Mouse (Mus musculus): Measurements from ENCODE around the gene Pdia3.
"Not testable (repeated sequence)": the region's sequence is repeated elsewhere in the genome, so short reads cannot be mapped to it uniquely, and the experiment has no call there.

Pdia3 gene

DNA sequence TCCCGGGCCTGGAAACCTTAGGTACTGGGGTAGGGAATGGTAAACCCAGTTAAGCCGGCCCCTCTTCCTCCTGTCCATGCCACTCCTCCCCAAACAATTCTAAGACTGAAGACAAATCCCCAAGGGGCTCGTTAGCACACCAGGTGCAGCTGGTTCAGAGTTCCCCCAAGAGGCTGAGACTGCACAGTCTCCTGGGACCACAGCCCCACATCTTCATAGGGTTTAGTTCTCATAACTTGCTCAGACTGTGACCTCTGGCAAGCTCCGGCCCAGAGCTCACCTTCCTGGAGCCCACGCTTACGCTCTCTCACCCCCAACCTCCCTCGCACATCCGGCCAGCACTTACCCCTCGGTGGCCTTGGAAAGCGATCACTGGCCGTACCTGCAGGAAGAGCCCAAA, 28.2 kb downstream of the Pdia3 start:
- no peak for ATAC-seq (ENCODE audit: insufficient number of reproducible peaks, low FRiP score, low TSS enrichment)

DNA sequence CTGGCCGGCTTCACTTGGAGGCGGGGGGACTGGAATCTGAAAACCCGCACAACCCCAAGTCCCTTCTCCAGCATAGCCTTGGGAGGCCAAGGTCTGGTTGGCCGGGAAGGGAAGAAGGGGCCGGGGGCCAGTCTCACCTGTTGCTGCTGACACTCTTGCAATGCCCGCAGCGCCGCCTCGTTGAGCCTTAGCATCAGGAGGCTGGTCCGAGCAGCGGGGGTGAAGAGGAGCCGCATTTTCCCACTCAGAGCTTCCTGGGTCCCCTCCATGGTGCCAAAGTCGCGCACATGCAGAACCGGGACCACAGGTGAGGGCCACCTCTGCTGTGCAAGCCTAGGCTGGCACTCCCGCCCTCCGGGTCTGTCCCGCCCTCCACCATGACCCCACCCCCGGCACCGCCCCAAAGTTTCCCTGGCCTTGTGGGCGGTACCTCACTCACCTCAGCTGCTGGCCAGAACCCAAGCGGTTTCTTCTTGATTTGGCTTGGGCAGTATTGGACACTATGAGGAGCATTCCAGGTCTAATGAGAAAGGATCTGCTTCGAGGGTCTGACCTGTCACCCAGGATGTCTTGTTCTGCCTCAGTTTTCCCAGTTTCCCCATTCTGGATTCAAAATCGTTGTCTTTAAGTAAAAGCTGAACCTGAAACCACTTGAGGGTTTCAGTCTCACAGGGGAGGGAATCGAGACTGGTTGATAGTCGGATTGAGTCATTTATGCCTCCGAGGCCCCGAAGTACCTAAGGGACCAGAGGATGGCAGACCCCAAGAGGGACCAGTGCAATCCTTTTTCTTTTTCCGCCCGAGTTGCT, 28.9 kb downstream of the Pdia3 start:
- peak; percentile 40; the same call in 1 of the 2 replicates for ATAC-seq (ENCODE audit: insufficient number of reproducible peaks, low FRiP score, low TSS enrichment)

DNA sequence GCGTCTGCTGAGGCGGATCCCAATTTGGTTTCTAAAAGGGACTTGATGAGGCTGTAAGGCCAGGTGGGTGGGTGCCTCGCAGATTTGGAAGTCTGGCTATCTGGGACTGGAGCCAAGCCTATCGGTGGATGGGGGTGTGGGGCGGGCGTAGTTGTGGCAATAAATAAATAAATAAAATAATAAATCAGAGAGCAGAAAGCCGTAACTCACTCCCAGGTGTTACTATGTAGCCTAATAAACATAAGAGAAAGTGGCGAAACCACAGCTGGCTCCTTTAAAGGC, 29.4 kb downstream of the Pdia3 start:
- ATAC-seq (ENCODE audit: insufficient number of reproducible peaks, low FRiP score, low TSS enrichment) = no peak

DNA sequence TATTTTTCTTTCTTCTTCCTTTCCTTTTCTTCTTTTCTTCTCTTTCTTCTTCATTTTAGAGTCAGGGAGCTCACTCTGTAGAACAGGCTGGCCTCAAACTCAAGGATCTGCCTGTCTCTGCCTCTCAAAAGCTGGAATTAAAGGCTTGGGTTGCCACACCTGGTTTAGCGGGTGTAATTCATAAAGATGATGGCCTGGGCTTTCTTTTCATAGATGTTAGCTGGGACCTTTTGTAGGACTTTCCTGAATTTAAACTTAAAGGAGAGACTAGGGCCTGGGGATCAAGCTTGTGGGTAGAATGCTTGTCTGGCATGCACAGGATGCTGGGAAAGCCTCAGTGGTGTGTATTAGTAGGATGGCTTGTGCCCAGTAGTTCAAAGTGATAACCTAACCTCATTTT, 30.6 kb downstream of the Pdia3 start, which contains the start of gene Ell3:
Ell3 (minus strand) TSS at position 101 of the 400 bp plus-strand sequence.
- no peak for ATAC-seq (ENCODE audit: insufficient number of reproducible peaks, low FRiP score, low TSS enrichment)

DNA sequence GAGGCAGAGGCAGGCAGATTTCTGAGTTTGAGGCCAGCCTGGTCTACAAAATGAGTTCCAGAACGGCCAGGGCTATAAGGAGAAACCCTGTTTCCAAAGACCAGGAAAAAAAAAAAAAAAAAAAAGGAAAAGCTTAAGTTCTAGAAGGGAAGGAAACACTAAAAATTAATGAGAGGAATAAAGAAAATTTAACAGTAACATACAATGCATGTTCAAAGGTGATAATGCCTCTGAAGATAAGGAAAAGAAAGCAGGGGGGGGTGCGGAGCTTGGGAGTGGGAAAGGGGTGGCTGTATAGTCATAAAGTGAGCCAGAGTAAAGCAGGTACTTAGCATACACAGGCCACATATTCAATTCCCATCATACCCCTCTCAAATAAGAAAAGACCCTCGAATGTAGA, 31.5 kb downstream of the Pdia3 start:
- no peak for ATAC-seq (ENCODE audit: insufficient number of reproducible peaks, low FRiP score, low TSS enrichment)

DNA sequence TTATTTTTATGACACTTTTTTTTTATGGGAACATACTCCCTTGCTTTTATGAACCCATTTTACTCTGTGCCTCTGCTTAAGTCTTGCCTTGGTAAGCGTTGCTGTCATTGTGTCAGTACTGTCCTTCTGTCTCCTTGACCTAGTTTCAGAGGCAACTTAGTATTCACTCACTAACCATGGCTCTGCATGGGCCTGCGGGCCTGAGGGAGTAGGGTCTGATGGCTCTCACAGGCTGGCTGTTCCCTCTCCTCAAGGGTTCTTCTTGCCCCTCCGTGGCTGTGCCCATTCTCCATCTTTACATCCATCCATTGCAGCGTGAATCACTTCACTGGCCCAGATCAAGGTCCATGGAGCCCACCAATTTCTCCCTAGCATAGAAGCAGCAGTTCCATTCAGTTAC, 32.9 kb downstream of the Pdia3 start:
- no peak for ATAC-seq (ENCODE audit: insufficient number of reproducible peaks, low FRiP score, low TSS enrichment)

DNA sequence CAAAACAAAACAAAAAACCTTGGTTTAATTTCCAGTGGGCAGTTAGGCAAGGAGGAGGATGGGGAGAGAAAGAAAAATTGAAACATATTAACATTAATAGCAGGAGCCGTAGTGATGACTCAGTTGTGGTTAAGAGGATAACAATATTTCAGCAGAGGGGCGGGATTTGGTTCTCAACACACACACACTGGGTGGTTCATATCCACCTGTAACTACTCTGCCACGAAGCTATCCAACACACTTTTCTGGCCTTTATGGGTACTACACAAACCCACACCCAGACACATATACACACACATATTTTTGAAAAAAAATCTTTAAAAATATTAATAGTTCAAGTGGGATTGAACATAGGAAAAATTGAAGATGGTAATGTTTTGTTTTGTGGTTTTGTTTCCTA, 33.4 kb downstream of the Pdia3 start:
- no peak for ATAC-seq (ENCODE audit: insufficient number of reproducible peaks, low FRiP score, low TSS enrichment)

DNA sequence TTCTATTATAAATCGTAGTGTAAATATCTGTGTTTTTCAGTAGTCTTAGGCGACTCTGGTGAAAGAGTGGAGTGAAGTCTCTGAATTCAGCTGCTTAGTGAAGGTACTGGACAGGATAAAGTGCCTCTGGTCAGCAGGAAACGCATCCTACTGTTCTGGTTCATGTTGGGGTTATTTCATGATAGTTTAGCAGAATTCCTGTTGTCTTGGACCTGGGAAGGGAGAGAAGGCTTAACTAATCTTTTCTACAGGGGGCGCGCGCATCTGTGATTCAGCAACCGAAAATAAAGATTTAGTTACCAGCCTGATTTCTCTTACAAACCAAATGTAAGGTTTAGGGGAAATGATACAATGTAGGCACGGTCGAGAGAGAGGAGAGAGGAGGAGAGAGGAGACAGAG, 34.6 kb downstream of the Pdia3 start:
- no peak for ATAC-seq (ENCODE audit: insufficient number of reproducible peaks, low FRiP score, low TSS enrichment)

DNA sequence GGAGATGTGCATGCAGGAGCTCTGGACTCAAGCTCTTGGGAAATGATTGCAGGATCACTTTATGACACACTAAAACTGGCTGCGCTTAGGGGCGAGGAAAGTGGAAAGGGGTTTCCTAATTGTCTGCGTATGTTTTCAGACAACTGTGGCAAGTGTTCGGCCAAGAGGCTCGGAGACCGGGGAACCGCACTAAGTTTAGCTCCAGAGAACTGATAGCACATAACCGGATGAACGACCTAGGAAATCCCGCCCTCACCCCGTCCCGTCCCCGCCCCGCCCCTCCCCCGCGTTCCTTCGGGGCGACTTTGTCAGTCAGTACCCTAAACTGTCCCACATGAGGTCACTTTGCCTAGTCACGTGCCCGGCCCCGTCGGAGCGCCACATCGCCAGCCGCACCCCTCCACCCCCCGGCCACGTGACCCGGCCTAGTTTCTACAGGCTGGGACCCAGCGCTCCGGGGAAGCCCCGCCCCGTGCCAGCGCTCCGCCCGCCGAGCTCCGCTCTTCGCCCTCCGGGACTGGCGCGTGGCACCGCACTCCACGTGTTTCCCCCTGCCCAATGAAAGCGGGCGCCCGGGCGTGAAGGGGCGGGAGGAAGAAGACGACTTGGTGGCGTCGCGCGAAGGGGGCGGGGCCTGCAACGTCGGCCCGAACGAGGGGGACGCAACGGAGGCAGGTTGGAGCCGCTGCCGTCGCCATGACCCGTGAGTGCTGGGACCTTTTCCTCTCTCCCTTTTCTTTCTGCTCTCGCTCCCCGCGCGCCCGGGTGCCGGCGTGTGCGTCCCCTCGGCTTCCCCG, 35.4 kb downstream of the Pdia3 start, which contains the start of gene Serf2:
Serf2 (plus strand) TSS at position 457 of the 797 bp plus-strand sequence.
- ATAC-seq (ENCODE audit: insufficient number of reproducible peaks, low FRiP score, low TSS enrichment) = peak; percentile 95

DNA sequence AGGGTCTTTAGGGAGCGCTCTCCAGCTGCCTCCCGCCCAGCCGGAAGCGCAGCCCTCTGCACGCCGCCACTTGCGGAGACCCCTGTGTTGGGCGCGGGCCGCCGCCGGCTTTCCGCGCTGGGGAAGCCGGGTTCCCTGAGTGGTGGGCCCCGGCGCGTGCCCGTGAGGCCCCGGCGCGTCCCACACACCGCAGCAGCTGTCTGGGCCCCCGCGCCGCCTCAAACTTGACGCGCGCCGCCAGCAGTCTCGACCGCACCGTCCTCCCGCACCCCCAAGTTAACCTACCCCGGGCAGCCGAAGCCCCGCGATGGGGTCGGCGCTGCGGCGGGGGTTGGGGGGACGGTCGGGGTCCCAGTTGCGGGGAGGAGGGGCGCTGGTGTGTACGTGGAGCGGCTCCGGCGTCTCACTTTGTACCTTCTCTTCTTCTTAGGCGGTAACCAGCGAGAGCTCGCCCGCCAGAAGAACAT, 36.0 kb downstream of the Pdia3 start:
- ATAC-seq (ENCODE audit: insufficient number of reproducible peaks, low FRiP score, low TSS enrichment) = 0 out of 2 replicates have a peak, but pooled peaks have one; percentile 3

DNA sequence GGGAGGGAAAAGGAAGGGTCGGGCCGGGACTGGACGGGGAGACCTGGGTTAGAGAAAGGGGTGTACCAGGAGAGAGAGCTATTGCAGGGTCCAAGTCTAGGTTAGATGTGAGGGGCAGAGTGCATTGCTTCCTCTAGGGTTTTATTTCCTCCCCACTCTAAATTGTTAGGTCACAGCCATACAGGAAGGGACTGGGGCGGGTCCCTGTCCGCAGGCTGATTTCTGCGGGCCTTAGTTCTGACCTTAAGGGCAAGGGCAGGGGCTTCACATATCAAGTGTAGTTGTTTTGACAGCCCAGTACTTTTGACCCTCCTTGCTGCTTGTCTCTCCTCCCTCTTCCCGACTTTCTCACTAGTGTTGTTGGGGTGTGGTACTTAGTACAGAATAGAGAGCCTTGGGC, 36.5 kb downstream of the Pdia3 start:
- ATAC-seq (ENCODE audit: insufficient number of reproducible peaks, low FRiP score, low TSS enrichment) = no peak

DNA sequence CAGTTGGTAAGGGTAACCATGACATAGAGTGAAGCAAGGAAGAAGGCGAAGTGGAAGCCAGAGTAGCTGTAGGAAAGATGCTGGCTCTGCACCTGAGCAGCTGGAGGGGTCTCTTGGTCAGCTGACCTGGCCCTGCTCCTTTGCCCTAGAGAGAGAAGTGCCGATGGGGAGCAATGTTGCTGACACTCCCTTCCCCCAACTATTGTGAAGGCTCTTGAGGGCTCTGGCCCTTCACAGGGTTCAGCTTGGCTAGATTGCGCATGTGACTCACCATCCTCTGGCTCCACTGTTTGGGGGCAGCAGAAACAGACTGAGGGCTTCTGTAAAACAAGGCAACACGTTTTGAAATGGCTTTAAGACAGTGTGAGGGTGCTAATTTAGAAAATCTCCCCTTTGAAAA, 38.8 kb downstream of the Pdia3 start:
- no peak for ATAC-seq (ENCODE audit: insufficient number of reproducible peaks, low FRiP score, low TSS enrichment)

DNA sequence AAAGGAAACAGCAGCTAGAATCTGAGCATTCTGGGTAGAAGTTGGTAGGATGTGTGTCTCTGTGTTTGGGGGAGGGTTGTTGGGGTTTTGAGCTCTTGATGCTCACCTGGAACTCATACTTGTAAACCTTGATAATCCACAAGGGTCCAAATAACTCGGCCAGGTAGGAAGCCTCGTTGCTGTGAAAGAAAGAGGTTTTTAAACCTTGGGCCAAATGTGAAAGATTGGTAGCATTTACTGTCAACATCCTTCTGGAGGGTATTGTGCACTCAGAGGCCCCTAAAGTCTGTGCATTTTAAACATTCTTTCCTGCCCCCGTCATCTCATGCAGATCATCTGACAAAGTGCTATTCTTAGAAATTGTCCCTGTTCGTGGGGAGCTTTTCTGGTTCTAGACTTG, 39.4 kb downstream of the Pdia3 start, which contains the start of gene Hypk:
Hypk (plus strand) TSS at position 301 of the 400 bp plus-strand sequence.
- ATAC-seq (ENCODE audit: insufficient number of reproducible peaks, low FRiP score, low TSS enrichment) = no peak

DNA sequence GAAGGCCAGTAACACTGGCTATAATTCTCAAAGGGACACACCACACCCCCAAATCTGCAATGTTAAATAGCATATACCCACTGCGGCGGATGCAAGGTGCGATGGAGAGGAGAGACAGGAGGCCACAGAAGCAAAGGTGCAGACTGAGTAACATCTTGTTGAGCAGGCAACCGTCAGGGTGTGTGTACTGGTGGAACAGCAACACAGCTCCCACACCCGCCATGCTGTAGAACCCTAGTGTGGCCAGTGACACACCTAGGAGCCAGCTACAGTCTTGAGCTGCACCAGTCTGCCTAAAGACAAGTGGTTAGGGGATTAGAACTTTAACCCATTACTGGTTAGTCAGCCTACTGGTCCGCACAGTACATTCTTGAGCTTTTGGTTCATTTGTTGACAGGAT, 40.3 kb downstream of the Pdia3 start:
- ATAC-seq (ENCODE audit: insufficient number of reproducible peaks, low FRiP score, low TSS enrichment) = no peak

DNA sequence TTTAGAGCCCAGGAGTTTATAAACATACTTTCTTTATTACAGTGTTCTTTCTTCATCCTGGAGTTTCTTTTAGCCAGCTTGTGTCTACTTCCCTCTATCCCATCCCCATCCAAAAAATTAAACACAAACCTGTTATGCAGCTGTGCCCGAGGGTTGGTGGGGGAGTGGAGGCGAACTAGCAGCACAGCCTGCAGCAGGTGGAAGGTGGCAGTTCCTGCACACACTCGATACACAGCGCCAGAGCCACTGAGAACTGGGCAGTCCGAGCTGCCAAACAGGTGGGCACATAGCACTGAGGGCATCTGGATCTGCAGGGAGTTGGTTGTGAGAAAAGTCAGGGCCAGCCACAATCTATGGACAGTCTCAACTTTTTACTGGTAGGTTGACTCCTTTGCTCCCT, 42.0 kb downstream of the Pdia3 start:
- ATAC-seq (ENCODE audit: insufficient number of reproducible peaks, low FRiP score, low TSS enrichment) = no peak

DNA sequence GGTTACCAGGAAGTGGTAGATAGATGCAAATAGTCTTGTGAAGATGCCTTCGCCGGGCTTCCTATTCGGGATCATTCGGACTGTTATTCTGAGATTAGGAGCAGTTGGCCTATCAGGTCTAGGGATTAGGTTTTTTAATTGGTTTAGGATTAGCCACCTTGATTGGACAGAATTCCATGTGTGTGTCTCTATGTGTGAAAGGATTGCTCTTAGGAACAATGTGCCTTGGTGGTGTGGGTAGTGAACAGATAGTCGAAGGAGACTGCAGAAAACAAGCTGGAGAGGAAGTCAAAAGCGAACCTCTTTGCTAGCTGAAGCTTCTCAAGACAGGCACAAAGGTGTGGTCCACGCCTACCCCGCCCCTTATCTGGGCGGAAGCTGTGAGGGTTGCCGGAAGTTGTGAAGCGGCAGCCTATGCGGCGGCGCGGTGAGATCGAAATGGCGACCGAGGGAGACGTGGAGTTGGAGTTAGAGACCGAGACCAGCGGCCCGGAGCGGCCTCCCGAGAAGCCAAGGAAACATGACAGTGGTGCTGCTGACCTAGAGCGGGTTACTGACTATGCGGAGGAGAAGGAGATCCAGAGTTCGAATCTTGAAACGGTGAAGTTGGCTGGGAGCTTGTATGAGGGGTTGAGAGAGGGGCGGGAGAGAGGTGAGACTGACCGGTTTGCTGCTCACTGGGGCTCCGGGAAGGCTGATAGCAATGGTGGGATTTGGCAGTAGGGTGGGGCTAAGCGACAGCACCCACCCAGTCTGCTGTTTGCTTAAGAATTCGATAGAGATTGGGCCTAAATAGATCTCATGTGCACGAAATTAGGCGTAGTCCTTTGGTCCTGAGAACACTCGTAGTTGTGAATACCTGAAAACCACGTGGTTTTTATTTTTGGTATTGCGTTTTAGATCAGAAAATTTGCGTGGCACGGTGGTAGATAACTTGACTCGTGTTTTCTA, 43.4 kb downstream of the Pdia3 start, which contains the start of gene Serinc4:
Serinc4 (minus strand) TSS at position 90 of the 951 bp plus-strand sequence.
- peak; percentile 88 for ATAC-seq (ENCODE audit: insufficient number of reproducible peaks, low FRiP score, low TSS enrichment)

DNA sequence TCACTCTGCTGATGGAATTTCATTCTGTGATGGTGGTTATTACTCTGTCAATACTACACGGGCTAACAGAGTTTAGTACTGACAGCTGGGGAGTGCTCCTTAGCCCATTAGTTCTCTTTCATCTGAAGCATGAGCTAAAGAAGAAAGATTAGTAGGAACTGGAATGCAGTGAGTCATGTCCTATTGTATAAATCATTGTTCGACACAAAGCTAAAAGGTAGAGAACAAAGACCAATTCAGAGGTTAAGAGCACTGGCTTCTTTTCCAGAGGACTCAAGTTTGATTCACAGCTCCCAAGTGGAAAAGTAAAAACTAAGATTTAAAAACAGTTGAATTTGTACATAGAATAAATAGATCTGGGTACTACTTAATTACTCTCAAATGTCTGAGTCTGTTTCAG, 46.5 kb downstream of the Pdia3 start:
- no peak for ATAC-seq (ENCODE audit: insufficient number of reproducible peaks, low FRiP score, low TSS enrichment)

DNA sequence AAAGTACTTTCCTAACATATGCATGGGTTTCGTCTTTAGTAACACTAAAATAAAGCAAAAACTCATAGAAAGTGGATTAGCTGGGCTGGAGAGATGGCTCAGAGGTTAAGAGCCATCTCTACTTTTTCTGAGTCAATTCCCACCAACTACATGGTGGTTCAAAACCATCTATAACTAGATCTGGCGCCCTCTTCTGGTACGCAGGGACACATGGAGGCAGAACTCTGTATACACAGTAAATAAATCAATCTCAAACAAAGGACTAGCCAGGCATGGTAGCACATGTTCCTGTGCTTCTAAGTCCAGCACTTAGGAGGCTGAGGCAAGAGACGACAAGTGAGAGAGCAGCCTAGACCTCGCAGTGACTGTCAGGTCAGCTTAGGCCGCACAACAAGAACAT, 55.4 kb downstream of the Pdia3 start:
- not testable (repeated sequence) for ATAC-seq (ENCODE audit: insufficient number of reproducible peaks, low FRiP score, low TSS enrichment)

DNA sequence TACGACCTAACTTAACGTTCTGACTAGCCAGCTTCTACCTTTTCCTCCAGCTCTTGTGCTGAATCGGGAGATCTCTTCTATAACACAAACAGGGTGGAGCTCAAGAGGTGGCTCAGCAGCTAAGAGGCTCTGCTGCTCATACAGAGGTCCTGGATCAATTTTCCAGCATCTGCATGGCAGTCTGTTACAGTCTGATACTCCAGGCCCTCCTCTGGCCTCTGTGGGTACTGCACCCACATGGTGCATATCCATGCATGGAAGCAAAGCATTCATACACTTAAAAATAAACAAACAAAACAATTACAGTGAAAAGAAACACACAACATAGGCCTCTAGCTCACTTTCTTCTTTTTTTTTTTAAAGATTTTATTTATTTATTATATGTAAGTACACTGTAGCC, 59.2 kb downstream of the Pdia3 start:
- not testable (repeated sequence) for ATAC-seq (ENCODE audit: insufficient number of reproducible peaks, low FRiP score, low TSS enrichment)

All from cerebellum, adult (tissue).